Mouse (Mus musculus): ENCODE data around the gene Glt28d2.

GRCm38 (mm10) chr3:85846316-85846715, 41.0 kb downstream of the Glt28d2 start:
- TF ChIP-seq EP300 (IDR thresholded peaks at IDR 0.05; ENCODE audit: insufficient read depth, low read depth, low read length) (no peak), POLR2A (IDR thresholded peaks at IDR 0.05; ENCODE audit: insufficient read depth, low read depth, low read length) (no peak)
